Mouse (Mus musculus): ENCODE measurements around the gene Cdk13. TPM values are rescaled to one million over a fixed set of nuclear protein-coding genes. Genes with fewer than 3 reads are reported as not detected.
A peak's percentile ranks its signal among the peaks of the same experiment; 100 is the strongest.

The Cdk13 gene
- polyA plus RNA-seq, 1 experiment from 2014 or later = 15.9 TPM

- H3K36me3 ChIP-seq (ENCODE audit: control insufficient read depth, insufficient read depth, low read length) = peaks cover 11% of the 10 kb centered on the region
- no peaks in the 10 kb centered on the region for H3K4me1 ChIP-seq (replicated peaks; ENCODE audit: control insufficient read depth, insufficient read depth, low read length)
- H3K27me3 ChIP-seq (replicated peaks; ENCODE audit: control insufficient read depth, insufficient read depth, low read length) = no peaks in the 10 kb centered on the region
- no peak overlapping the region for H3K9ac ChIP-seq (ENCODE audit: low read depth, low read length)
- H3K4me3 ChIP-seq (ENCODE audit: low read depth, low read length) = no peak overlapping the region
- WGBS = 92% methylated on average over 1 of the region's 1 CpGs
- H3K4me2 ChIP-seq = no peak overlapping the region
- no peak overlapping the region for H3K27ac ChIP-seq (ENCODE audit: low read depth, low read length)
- no peak for ATAC-seq (replicated peaks; ENCODE audit: low FRiP score)
- H3K9me3 ChIP-seq (ENCODE audit: control insufficient read depth, low read length) = no peaks in the 10 kb centered on the region
- no peak for DNase-seq (ENCODE audit: low spot score)
Measured at GRCm38 (mm10) chr13:17717357-17717756, 87.5 kb downstream of the Cdk13 start.

- H3K4me2 ChIP-seq = no peak overlapping the region
- H3K4me3 ChIP-seq (ENCODE audit: low read depth, low read length) = no peak overlapping the region
- no peaks in the 10 kb centered on the region for H3K4me1 ChIP-seq (replicated peaks; ENCODE audit: control insufficient read depth, insufficient read depth, low read length)
- H3K36me3 ChIP-seq (ENCODE audit: control insufficient read depth, insufficient read depth, low read length) = no peaks in the 10 kb centered on the region
- H3K27ac ChIP-seq (ENCODE audit: low read depth, low read length) = no peak overlapping the region
- H3K27me3 ChIP-seq (replicated peaks; ENCODE audit: control insufficient read depth, insufficient read depth, low read length) = no peaks in the 10 kb centered on the region
- 85% methylated on average over 5 of the region's 5 CpGs for WGBS
- DNase-seq (ENCODE audit: low spot score) = no peak
- no peaks in the 10 kb centered on the region for H3K9me3 ChIP-seq (ENCODE audit: control insufficient read depth, low read length)
- no peak for ATAC-seq (replicated peaks; ENCODE audit: low FRiP score)
- no peak overlapping the region for H3K9ac ChIP-seq (ENCODE audit: low read depth, low read length)
Measured at GRCm38 (mm10) chr13:17708784-17709311, 96.0 kb downstream of the Cdk13 start.

GRCm38 (mm10) chr13:17705188-17705826, 99.6 kb downstream of the Cdk13 start:
- no peaks in the 10 kb centered on the region for H3K36me3 ChIP-seq (ENCODE audit: control insufficient read depth, insufficient read depth, low read length)
- H3K4me1 ChIP-seq (replicated peaks; ENCODE audit: control insufficient read depth, insufficient read depth, low read length) = no peaks in the 10 kb centered on the region
- DNase-seq (ENCODE audit: low spot score) = no peak
- 84% methylated on average over 6 of the region's 6 CpGs for WGBS
- no peak overlapping the region for H3K4me3 ChIP-seq (ENCODE audit: low read depth, low read length)
- no peaks in the 10 kb centered on the region for H3K9me3 ChIP-seq (ENCODE audit: control insufficient read depth, low read length)
- no peak overlapping the region for H3K27ac ChIP-seq (ENCODE audit: low read depth, low read length)
- no peaks in the 10 kb centered on the region for H3K27me3 ChIP-seq (replicated peaks; ENCODE audit: control insufficient read depth, insufficient read depth, low read length)
- no peak overlapping the region for H3K9ac ChIP-seq (ENCODE audit: low read depth, low read length)
- no peak overlapping the region for H3K4me2 ChIP-seq
- ATAC-seq (replicated peaks; ENCODE audit: low FRiP score) = no peak

- H3K4me2 ChIP-seq = no peak overlapping the region
- H3K27ac ChIP-seq (ENCODE audit: low read depth, low read length) = no peak overlapping the region
- no peak overlapping the region for H3K4me3 ChIP-seq (ENCODE audit: low read depth, low read length)
- no peaks in the 10 kb centered on the region for H3K36me3 ChIP-seq (ENCODE audit: control insufficient read depth, insufficient read depth, low read length)
- no peak overlapping the region for H3K9ac ChIP-seq (ENCODE audit: low read depth, low read length)
- no peak for ATAC-seq (replicated peaks; ENCODE audit: low FRiP score)
- H3K27me3 ChIP-seq (replicated peaks; ENCODE audit: control insufficient read depth, insufficient read depth, low read length) = no peaks in the 10 kb centered on the region
- no peak for DNase-seq (ENCODE audit: low spot score)
- no peaks in the 10 kb centered on the region for H3K4me1 ChIP-seq (replicated peaks; ENCODE audit: control insufficient read depth, insufficient read depth, low read length)
- no peaks in the 10 kb centered on the region for H3K9me3 ChIP-seq (ENCODE audit: control insufficient read depth, low read length)
Measured at GRCm38 (mm10) chr13:17702311-17702710, 102.6 kb downstream of the Cdk13 start.

GRCm38 (mm10) chr13:17701322-17701721, 103.6 kb downstream of the Cdk13 start:
- Histone ChIP-seq H3K9me3 (ENCODE audit: control insufficient read depth, low read length) (no peaks in the 10 kb centered on the region), H3K27me3 (replicated peaks; ENCODE audit: control insufficient read depth, insufficient read depth, low read length) (no peaks in the 10 kb centered on the region), H3K9ac (ENCODE audit: low read depth, low read length) (no peak overlapping the region), H3K4me3 (ENCODE audit: low read depth, low read length) (no peak overlapping the region), H3K4me2 (no peak overlapping the region), H3K4me1 (replicated peaks; ENCODE audit: control insufficient read depth, insufficient read depth, low read length) (no peaks in the 10 kb centered on the region), H3K36me3 (ENCODE audit: control insufficient read depth, insufficient read depth, low read length) (no peaks in the 10 kb centered on the region), H3K27ac (ENCODE audit: low read depth, low read length) (no peak overlapping the region)
- no peak for DNase-seq (ENCODE audit: low spot score)
- ATAC-seq (replicated peaks; ENCODE audit: low FRiP score) = no peak

GRCm38 (mm10) chr13:17700090-17700715, 104.7 kb downstream of the Cdk13 start:
- Histone ChIP-seq H3K27ac (ENCODE audit: low read depth, low read length) (no peak overlapping the region), H3K27me3 (replicated peaks; ENCODE audit: control insufficient read depth, insufficient read depth, low read length) (no peaks in the 10 kb centered on the region), H3K36me3 (ENCODE audit: control insufficient read depth, insufficient read depth, low read length) (no peaks in the 10 kb centered on the region), H3K4me2 (no peak overlapping the region), H3K9ac (ENCODE audit: low read depth, low read length) (no peak overlapping the region), H3K9me3 (ENCODE audit: control insufficient read depth, low read length) (no peaks in the 10 kb centered on the region), H3K4me1 (replicated peaks; ENCODE audit: control insufficient read depth, insufficient read depth, low read length) (no peaks in the 10 kb centered on the region), H3K4me3 (ENCODE audit: low read depth, low read length) (no peak overlapping the region)
- ATAC-seq (replicated peaks; ENCODE audit: low FRiP score) (no peak), DNase-seq (ENCODE audit: low spot score) (no peak)
- 86% methylated on average over 3 of the region's 3 CpGs for WGBS

- Histone ChIP-seq H3K9me3 (ENCODE audit: control insufficient read depth, low read length) (no peaks in the 10 kb centered on the region), H3K4me2 (peak overlapping the region; percentile 71), H3K27ac (ENCODE audit: low read depth, low read length) (peak overlapping the region; percentile 92), H3K4me1 (replicated peaks; ENCODE audit: control insufficient read depth, insufficient read depth, low read length) (peaks cover 4% of the 10 kb centered on the region; the same call in 1 of the 2 replicates), H3K4me3 (ENCODE audit: low read depth, low read length) (peak overlapping the region; percentile 83), H3K9ac (ENCODE audit: low read depth, low read length) (peak overlapping the region; percentile 95), H3K27me3 (replicated peaks; ENCODE audit: control insufficient read depth, insufficient read depth, low read length) (no peaks in the 10 kb centered on the region), H3K36me3 (ENCODE audit: control insufficient read depth, insufficient read depth, low read length) (no peaks in the 10 kb centered on the region)
- DNase-seq (ENCODE audit: low spot score) (no peak), ATAC-seq (replicated peaks; ENCODE audit: low FRiP score) (no peak)
- 8% methylated on average over 7 of the region's 7 CpGs for WGBS
Measured at GRCm38 (mm10) chr13:17695898-17696580, 108.9 kb downstream of the Cdk13 start.

- H3K9ac ChIP-seq (ENCODE audit: low read depth, low read length) = peak within 1 kb of the TSS; percentile 95
- under 1% methylated on average over 65 of the region's 66 CpGs for WGBS
- H3K27ac ChIP-seq (ENCODE audit: low read depth, low read length) = peak within 1 kb of the TSS; percentile 92
- peak within 1 kb of the TSS; percentile 71 for H3K4me2 ChIP-seq
- no peaks in the 10 kb centered on the region for H3K27me3 ChIP-seq (replicated peaks; ENCODE audit: control insufficient read depth, insufficient read depth, low read length)
- no peaks in the 10 kb centered on the region for H3K9me3 ChIP-seq (ENCODE audit: control insufficient read depth, low read length)
- peak within 1 kb of the TSS; percentile 83 for H3K4me3 ChIP-seq (ENCODE audit: low read depth, low read length)
- H3K36me3 ChIP-seq (ENCODE audit: control insufficient read depth, insufficient read depth, low read length) = no peaks in the 10 kb centered on the region
- H3K4me1 ChIP-seq (replicated peaks; ENCODE audit: control insufficient read depth, insufficient read depth, low read length) = peaks cover 4% of the 10 kb centered on the region; the same call in 1 of the 2 replicates
- DNase-seq (ENCODE audit: low spot score) = peak; percentile 100
- peak; percentile 97 for ATAC-seq (replicated peaks; ENCODE audit: low FRiP score)
Measured at GRCm38 (mm10) chr13:17694911-17695699, 109.8 kb downstream of the Cdk13 start, which contains the start of the genes Mplkip and Sugct. Gene Mplkip, plus strand, starts transcription at chr13:17695192. Gene Sugct, minus strand, starts transcription at chr13:17695553.

Data from liver, embryonic 11.5 days (tissue).